In the genomic region with DNA sequence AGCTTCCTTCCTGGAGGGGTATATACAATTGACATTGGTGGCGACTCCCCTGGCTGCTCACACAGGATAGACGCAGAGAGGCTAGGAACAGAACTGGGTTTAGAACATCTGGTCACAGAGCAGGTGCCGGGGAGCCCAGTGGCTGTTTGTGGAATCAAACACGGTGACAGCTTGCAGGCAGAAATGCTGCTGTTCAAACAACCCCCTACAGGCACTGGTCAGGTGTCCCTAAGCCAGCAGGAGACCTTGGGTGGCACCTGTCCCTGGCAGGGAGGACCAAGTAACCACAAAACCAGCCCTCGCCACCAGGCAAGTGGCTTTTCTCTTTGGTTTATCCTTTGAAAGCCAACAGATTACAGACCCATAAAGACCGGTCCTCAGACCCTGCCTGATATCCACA, we compare ENCODE assay signal across 22 mouse cellular contexts. TPM values are rescaled to one million over a fixed set of nuclear protein-coding genes. Genes with fewer than 3 reads are reported as not detected.
DNase-seq lines count a peak whose midpoint lies in the region; ATAC-seq lines count a peak whose summit lies in the region.
"Had no signal": no experiment of that assay in that cellular context is flagged by ENCODE, and none has a peak within 500 bp of the region (broad histone marks: within the 10 kb centered on the region; RNA-seq: fewer than 3 reads in every experiment).

No protein-coding gene starts in this region.

- no peaks in the 10 kb centered on the region for H3K27me3 ChIP-seq in hindbrain, embryonic 15.5 days
- no peaks in the 10 kb centered on the region for H3K27me3 ChIP-seq in hindbrain, embryonic 16.5 days (replicated peaks; ENCODE audit: control insufficient read depth, insufficient read depth, low read length)
- H3K27me3 ChIP-seq in neural tube, embryonic 13.5 days = 0 out of 2 replicates have a peak, but pooled peaks cover 7% of the 10 kb centered on the region

- 61% methylated on average over 6 of the region's 6 CpGs for WGBS in hindbrain, embryonic 15.5 days
- WGBS in hindbrain, embryonic 16.5 days = 58% methylated on average over 6 of the region's 6 CpGs
- WGBS in neural tube, embryonic 13.5 days = 67% methylated on average over 6 of the region's 6 CpGs

- H3K4me2 ChIP-seq in hindbrain, embryonic 15.5 days = peak overlapping the region; percentile 21
- no peak overlapping the region for H3K4me2 ChIP-seq in hindbrain, embryonic 16.5 days (ENCODE audit: low read length)
- H3K4me2 ChIP-seq in neural tube, embryonic 13.5 days = peak overlapping the region; percentile 76
- H3K4me2 ChIP-seq: embryonic facial prominence, embryonic 15.5 days had no signal

- peaks cover 89% of the 10 kb centered on the region for H3K4me1 ChIP-seq in hindbrain, embryonic 15.5 days (replicated peaks)
- peaks cover 62% of the 10 kb centered on the region for H3K4me1 ChIP-seq in hindbrain, embryonic 16.5 days (ENCODE audit: control insufficient read depth, insufficient read depth, low read depth, low read length)
- peaks cover 97% of the 10 kb centered on the region for H3K4me1 ChIP-seq in neural tube, embryonic 13.5 days (replicated peaks)

- H3K36me3 ChIP-seq in hindbrain, embryonic 15.5 days = no peaks in the 10 kb centered on the region
- no peaks in the 10 kb centered on the region for H3K36me3 ChIP-seq in hindbrain, embryonic 16.5 days (ENCODE audit: control insufficient read depth, insufficient read depth, low read length)
- peaks cover 13% of the 10 kb centered on the region for H3K36me3 ChIP-seq in neural tube, embryonic 13.5 days
- H3K36me3 ChIP-seq: embryonic facial prominence, embryonic 15.5 days; forebrain, embryonic 10.5 days had no signal

- no peak for ATAC-seq in cerebellum, adult (ENCODE audit: insufficient number of reproducible peaks, low FRiP score, low TSS enrichment)
- ATAC-seq in hindbrain, embryonic 15.5 days (ENCODE audit: low FRiP score, low read depth) = no peak
- no peak for ATAC-seq in hindbrain, embryonic 16.5 days
- ATAC-seq in neural tube, embryonic 13.5 days (ENCODE audit: low read depth) = no peak
- ATAC-seq: forebrain, embryonic 14.5 days; intestine, embryonic 16.5 days had no signal

- peak; percentile 21 to 27 for DNase-seq in cerebellum, postnatal 36 days
- peak; percentile 61 for DNase-seq in 416B (ENCODE audit: low read depth)
- no peak for DNase-seq in yolk sac, embryonic 10.5 days (ENCODE audit: low spot score)
- DNase-seq: adrenal gland, adult 2 months; adrenal gland, postnatal 25 days; embryo, embryonic 11 days; gastrocnemius, adult 2 months; gastrocnemius, postnatal 36 days; heart, adult 18-20 months; heart, postnatal 10 days had no signal

- H3K9ac ChIP-seq in hindbrain, embryonic 15.5 days = no peak overlapping the region
- no peak overlapping the region for H3K9ac ChIP-seq in hindbrain, embryonic 16.5 days (ENCODE audit: low read depth, low read length)
- no peak overlapping the region for H3K9ac ChIP-seq in neural tube, embryonic 13.5 days
- H3K9ac ChIP-seq: embryonic facial prominence, embryonic 15.5 days had no signal

- H3K4me3 ChIP-seq in hindbrain, embryonic 15.5 days = no peak overlapping the region
- H3K4me3 ChIP-seq in hindbrain, embryonic 16.5 days (ENCODE audit: low read length) = no peak overlapping the region
- no peak overlapping the region for H3K4me3 ChIP-seq in neural tube, embryonic 13.5 days
- H3K4me3 ChIP-seq: embryonic facial prominence, embryonic 15.5 days; erythroblast, embryonic 14.5 days; forebrain, embryonic 10.5 days; gastrocnemius, adult 2 months; heart, embryonic 10.5 days had no signal

- no peaks in the 10 kb centered on the region for H3K9me3 ChIP-seq in hindbrain, embryonic 15.5 days
- no peaks in the 10 kb centered on the region for H3K9me3 ChIP-seq in hindbrain, embryonic 16.5 days (ENCODE audit: control insufficient read depth, low read length)
- H3K9me3 ChIP-seq in neural tube, embryonic 13.5 days = no peaks in the 10 kb centered on the region
- H3K9me3 ChIP-seq: embryonic facial prominence, embryonic 15.5 days; forebrain, embryonic 10.5 days; heart, embryonic 10.5 days had no signal

- no peak overlapping the region for H3K27ac ChIP-seq in hindbrain, embryonic 15.5 days (replicated peaks)
- no peak overlapping the region for H3K27ac ChIP-seq in hindbrain, embryonic 16.5 days (ENCODE audit: low read depth, low read length)
- no peak overlapping the region for H3K27ac ChIP-seq in neural tube, embryonic 13.5 days (replicated peaks)
- H3K27ac ChIP-seq: embryonic facial prominence, embryonic 15.5 days; forebrain, embryonic 10.5 days; gastrocnemius, adult 2 months; heart, embryonic 10.5 days had no signal

RNA-seq across cellular contexts. Expression of gene Cbfa2t3, which starts 27.0 kb away (rescaled TPM):
- 19.1 and 21.2 TPM in 2 replicates for polyA plus RNA-seq in hindbrain, embryonic 15.5 days (2015; fragmentation: Nextera tagmentation; extraction: Ambion mirVana)
- polyA plus RNA-seq in hindbrain, embryonic 16.5 days (2015; fragmentation: Nextera tagmentation; extraction: Ambion mirVana) = 12.6 and 18.3 TPM in 2 replicates
- polyA plus RNA-seq in neural tube, embryonic 13.5 days (2015; fragmentation: Nextera tagmentation; extraction: Ambion mirVana) = 21.2 and 22.2 TPM in 2 replicates

RNA-seq across cellular contexts. Expression of gene Pabpn1l, which starts 49.4 kb away (rescaled TPM):
- polyA plus RNA-seq in hindbrain, embryonic 15.5 days (2015; fragmentation: Nextera tagmentation; extraction: Ambion mirVana) = not detected in 2 replicates
- not detected in 2 replicates for polyA plus RNA-seq in hindbrain, embryonic 16.5 days (2015; fragmentation: Nextera tagmentation; extraction: Ambion mirVana)
- not detected in 2 replicates for polyA plus RNA-seq in neural tube, embryonic 13.5 days (2015; fragmentation: Nextera tagmentation; extraction: Ambion mirVana)
- polyA plus RNA-seq: adrenal gland, adult 2 months; embryonic facial prominence, embryonic 11.5 days; erythroblast, embryonic 14.5 days; forebrain, embryonic 10.5 days; forebrain, embryonic 14.5 days; heart, embryonic 14.5 days; intestine, embryonic 16.5 days had no signal
